Mouse (Mus musculus): ENCODE data around the gene Smarca5. TPM values are rescaled to one million over a fixed set of nuclear protein-coding genes. Genes with fewer than 3 reads are reported as not detected.
A peak's percentile ranks its signal among the peaks of the same experiment; 100 is the strongest.

The Smarca5 gene
- polyA plus RNA-seq, 1 experiment from 2014 or later: 78.5 TPM

- Histone ChIP-seq H3K4me3 (peak overlapping the region; percentile 95), H3K4me2 (replicated peaks) (peak overlapping the region; percentile 93), H3K9ac (peak overlapping the region; percentile 95), H3K36me3 (peaks cover 20% of the 10 kb centered on the region), H3K4me1 (peaks cover 8% of the 10 kb centered on the region), H3K27ac (peak overlapping the region; percentile 99), H3K9me3 (no peaks in the 10 kb centered on the region), H3K27me3 (no peaks in the 10 kb centered on the region)
- ATAC-seq (ENCODE audit: low FRiP score, low read depth): peak; percentile 42
- WGBS: under 1% methylated on average over 77 of the region's 84 CpGs
Observed at GRCm38 (mm10) chr8:80738388-80739154, 726 bp downstream of the Smarca5 start.

GRCm38 (mm10) chr8:80738046-80738387 is 1.3 kb downstream of the Smarca5 start:
- WGBS: under 1% methylated on average over 5 of the region's 5 CpGs
- Histone ChIP-seq H3K4me2 (replicated peaks) (peak overlapping the region; percentile 93), H3K9ac (peak overlapping the region; percentile 95), H3K27me3 (no peaks in the 10 kb centered on the region), H3K9me3 (no peaks in the 10 kb centered on the region), H3K4me1 (peaks cover 8% of the 10 kb centered on the region), H3K4me3 (peak overlapping the region; percentile 95), H3K36me3 (peaks cover 22% of the 10 kb centered on the region), H3K27ac (peak overlapping the region; percentile 99)
- ATAC-seq (ENCODE audit: low FRiP score, low read depth): no peak

GRCm38 (mm10) chr8:80732326-80732725 is 7.0 kb downstream of the Smarca5 start:
- Histone ChIP-seq H3K36me3 (peaks cover 54% of the 10 kb centered on the region), H3K4me2 (replicated peaks) (no peak overlapping the region)
- ATAC-seq (ENCODE audit: low FRiP score, low read depth): no peak

GRCm38 (mm10) chr8:80714461-80714860 is 24.8 kb downstream of the Smarca5 start:
- Histone ChIP-seq H3K27me3 (no peaks in the 10 kb centered on the region), H3K9me3 (no peaks in the 10 kb centered on the region), H3K36me3 (peaks cover 65% of the 10 kb centered on the region), H3K27ac (no peak overlapping the region), H3K4me1 (no peaks in the 10 kb centered on the region), H3K4me3 (no peak overlapping the region), H3K9ac (no peak overlapping the region), H3K4me2 (replicated peaks) (no peak overlapping the region)
- no peak for ATAC-seq (ENCODE audit: low FRiP score, low read depth)
- WGBS: 82% methylated on average over 1 of the region's 1 CpGs

More at GRCm38 (mm10) chr8:80732326-80732725, 7.0 kb downstream of the Smarca5 start:
- Histone ChIP-seq H3K4me1 (no peaks in the 10 kb centered on the region; the same call in 1 of the 2 replicates), H3K9ac (no peak overlapping the region), H3K4me3 (no peak overlapping the region), H3K27ac (no peak overlapping the region), H3K27me3 (no peaks in the 10 kb centered on the region), H3K9me3 (no peaks in the 10 kb centered on the region)

- no peak overlapping the region for H3K9ac ChIP-seq
- 87% methylated on average over 4 of the region's 4 CpGs for WGBS
Observed at GRCm38 (mm10) chr8:80710670-80711400, 28.5 kb downstream of the Smarca5 start.

GRCm38 (mm10) chr8:80688141-80688540 is 51.2 kb downstream of the Smarca5 start:
- no peak overlapping the region for H3K4me3 ChIP-seq
- ATAC-seq (ENCODE audit: low FRiP score, low read depth): no peak
- no peaks in the 10 kb centered on the region for H3K9me3 ChIP-seq
- H3K4me2 ChIP-seq (replicated peaks): no peak overlapping the region
- H3K4me1 ChIP-seq: peaks cover 6% of the 10 kb centered on the region
- H3K9ac ChIP-seq: no peak overlapping the region
- no peak overlapping the region for H3K27ac ChIP-seq
- 39% methylated on average over 4 of the region's 4 CpGs for WGBS
- H3K27me3 ChIP-seq: no peaks in the 10 kb centered on the region
- H3K36me3 ChIP-seq: no peaks in the 10 kb centered on the region

More at GRCm38 (mm10) chr8:80710670-80711400, 28.5 kb downstream of the Smarca5 start:
- Histone ChIP-seq H3K4me2 (replicated peaks) (no peak overlapping the region), H3K9me3 (no peaks in the 10 kb centered on the region), H3K27ac (no peak overlapping the region), H3K4me3 (no peak overlapping the region), H3K36me3 (peaks cover 68% of the 10 kb centered on the region), H3K4me1 (no peaks in the 10 kb centered on the region), H3K27me3 (no peaks in the 10 kb centered on the region)
- no peak for ATAC-seq (ENCODE audit: low FRiP score, low read depth)

GRCm38 (mm10) chr8:80683756-80684335 is 55.5 kb downstream of the Smarca5 start:
- no peak for ATAC-seq (ENCODE audit: low FRiP score, low read depth)
- H3K36me3 ChIP-seq: no peaks in the 10 kb centered on the region
- no peak overlapping the region for H3K4me3 ChIP-seq
- WGBS: 82% methylated on average over 5 of the region's 5 CpGs
- H3K27me3 ChIP-seq: no peaks in the 10 kb centered on the region
- no peak overlapping the region for H3K9ac ChIP-seq
- no peak overlapping the region for H3K4me2 ChIP-seq (replicated peaks)
- no peaks in the 10 kb centered on the region for H3K9me3 ChIP-seq
- H3K27ac ChIP-seq: no peak overlapping the region
- peaks cover 6% of the 10 kb centered on the region for H3K4me1 ChIP-seq

- H3K9ac ChIP-seq: no peak overlapping the region
- H3K4me2 ChIP-seq (replicated peaks): no peak overlapping the region
- 82% methylated on average over 5 of the region's 5 CpGs for WGBS
- H3K27me3 ChIP-seq: no peaks in the 10 kb centered on the region
- H3K9me3 ChIP-seq: no peaks in the 10 kb centered on the region
- H3K4me1 ChIP-seq: peaks cover 6% of the 10 kb centered on the region
- no peak overlapping the region for H3K27ac ChIP-seq
- no peak for ATAC-seq (ENCODE audit: low FRiP score, low read depth)
- H3K36me3 ChIP-seq: no peaks in the 10 kb centered on the region
- H3K4me3 ChIP-seq: no peak overlapping the region
Observed at GRCm38 (mm10) chr8:80682594-80682993, 56.7 kb downstream of the Smarca5 start.

- WGBS: 71% methylated on average over 17 of the region's 17 CpGs
- H3K27me3 ChIP-seq: no peaks in the 10 kb centered on the region
- H3K27ac ChIP-seq: no peak overlapping the region
- H3K36me3 ChIP-seq: no peaks in the 10 kb centered on the region
- no peak overlapping the region for H3K4me2 ChIP-seq (replicated peaks)
- H3K9ac ChIP-seq: no peak overlapping the region
- H3K4me1 ChIP-seq: no peaks in the 10 kb centered on the region
- no peak for ATAC-seq (ENCODE audit: low FRiP score, low read depth)
- no peaks in the 10 kb centered on the region for H3K9me3 ChIP-seq
- no peak overlapping the region for H3K4me3 ChIP-seq
Observed at GRCm38 (mm10) chr8:80669277-80669901, 69.9 kb downstream of the Smarca5 start.

GRCm38 (mm10) chr8:80663476-80663875 is 75.8 kb downstream of the Smarca5 start:
- ATAC-seq (ENCODE audit: low FRiP score, low read depth): no peak
- Histone ChIP-seq H3K27me3 (no peaks in the 10 kb centered on the region), H3K36me3 (no peaks in the 10 kb centered on the region), H3K9me3 (no peaks in the 10 kb centered on the region), H3K4me3 (no peak overlapping the region), H3K4me1 (no peaks in the 10 kb centered on the region), H3K27ac (no peak overlapping the region), H3K4me2 (replicated peaks) (no peak overlapping the region), H3K9ac (no peak overlapping the region)
- 73% methylated on average over 3 of the region's 3 CpGs for WGBS

- Histone ChIP-seq H3K4me3 (no peak overlapping the region), H3K4me1 (no peaks in the 10 kb centered on the region), H3K4me2 (replicated peaks) (no peak overlapping the region), H3K36me3 (no peaks in the 10 kb centered on the region), H3K9me3 (no peaks in the 10 kb centered on the region), H3K27ac (no peak overlapping the region), H3K27me3 (no peaks in the 10 kb centered on the region), H3K9ac (no peak overlapping the region)
- ATAC-seq (ENCODE audit: low FRiP score, low read depth): no peak
- 64% methylated on average over 4 of the region's 4 CpGs for WGBS
Observed at GRCm38 (mm10) chr8:80661055-80661454, 78.2 kb downstream of the Smarca5 start.

- no peaks in the 10 kb centered on the region for H3K9me3 ChIP-seq
- no peak for ATAC-seq (ENCODE audit: low FRiP score, low read depth)
- no peaks in the 10 kb centered on the region for H3K27me3 ChIP-seq
- no peaks in the 10 kb centered on the region for H3K36me3 ChIP-seq
- no peaks in the 10 kb centered on the region for H3K4me1 ChIP-seq
- no peak overlapping the region for H3K27ac ChIP-seq
- no peak overlapping the region for H3K4me3 ChIP-seq
- no peak overlapping the region for H3K4me2 ChIP-seq (replicated peaks)
- 40% methylated on average over 4 of the region's 4 CpGs for WGBS
- H3K9ac ChIP-seq: no peak overlapping the region
Observed at GRCm38 (mm10) chr8:80657639-80658038, 81.7 kb downstream of the Smarca5 start.
